Mouse (Mus musculus) midbrain, embryonic 12.5 days (tissue): ENCODE measurements around the gene Tas2r129. TPM values are rescaled to one million over a fixed set of nuclear protein-coding genes. Genes with fewer than 3 reads are reported as not detected.
"Not testable (repeated sequence)": the region's sequence is repeated elsewhere in the genome, so short reads cannot be mapped to it uniquely, and the experiment has no call there.

Experiments used
- ATAC-seq: fragments of 200-750 bp; cut with Nextera tagmentation; 2 replicates; pipeline ENCODE4 v1.8.0; 2017; ENCODE audit warnings: low read depth, moderate TSS enrichment, moderate library complexity; ENCODE audit not compliant: low FRiP score
- H3K27ac ChIP-seq: fragments of 300-500 bp; sonication (generic); replicated peaks from 2 replicates; pipeline ENCODE4 v1.5.1; 2016; ENCODE audit warnings: mild to moderate bottlenecking
- H3K27me3 ChIP-seq: fragments of 300-500 bp; sonication (generic); 2 replicates; pipeline ENCODE4 v1.6.1; 2016; ENCODE audit warnings: mild to moderate bottlenecking
- H3K36me3 ChIP-seq: fragments of 300-500 bp; sonication (generic); 2 replicates; pipeline ENCODE4 v1.6.1; 2016
- H3K4me1 ChIP-seq: fragments of 300-500 bp; sonication (generic); 2 replicates; pipeline ENCODE4 v1.6.1; 2016
- H3K4me2 ChIP-seq: fragments of 300-500 bp; sonication (generic); replicated peaks from 2 replicates; pipeline ENCODE4 v1.6.1; 2016; ENCODE audit warnings: mild to moderate bottlenecking, moderate library complexity
- H3K4me3 ChIP-seq: fragments of 300-500 bp; sonication (generic); 2 replicates; pipeline ENCODE4 v1.5.1; 2016; ENCODE audit warnings: mild to moderate bottlenecking
- H3K9ac ChIP-seq: fragments of 300-500 bp; sonication (generic); replicated peaks from 2 replicates; pipeline ENCODE4 v1.6.1; 2016; ENCODE audit warnings: mild to moderate bottlenecking, moderate library complexity
- H3K9me3 ChIP-seq: fragments of 300-500 bp; sonication (generic); 2 replicates; pipeline ENCODE4 v1.6.1; 2016; ENCODE audit warnings: mild to moderate bottlenecking
- WGBS: fragments of 180-500 bp; shearing (Covaris S2); methylation state at CpG from one replicate; pipeline ENCODE4 v1.1.7; 2016; 5-methylcytosine and 5-hydroxymethylcytosine counted together
- polyA plus RNA-seq: library from polyadenylated mRNA; unstranded; fragments of >200 nt; fragmentation: Nextera tagmentation; extraction: Ambion mirVana; gene quantifications from 2 replicates; pipeline ENCODE4 v1.2.1, GENCODE M21; 2016

Gene Tas2r129
- polyA plus RNA-seq = not detected in 2 replicates

DNA sequence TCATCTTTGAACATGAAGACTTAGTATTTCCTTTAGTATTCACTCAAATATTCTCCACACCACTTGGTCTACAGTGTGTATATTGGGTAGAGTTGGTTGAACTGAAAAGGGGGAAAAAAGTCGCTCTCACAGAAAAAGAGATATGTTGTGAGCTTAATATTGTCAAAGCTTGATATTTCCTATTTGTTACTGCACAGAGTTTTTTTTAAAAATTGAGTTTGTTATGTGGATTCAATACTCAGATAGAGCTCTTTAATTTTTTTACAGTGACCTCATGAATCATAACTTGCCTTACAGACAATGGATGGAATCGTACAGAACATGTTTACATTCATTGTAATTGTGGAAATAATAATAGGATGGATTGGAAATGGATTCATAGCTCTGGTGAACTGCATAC, at the start of gene Tas2r129:
TSS of gene Tas2r129 (plus strand) at position 301 of the 400 bp plus-strand sequence.
- no peaks in the 10 kb centered on the region for H3K4me1 ChIP-seq
- H3K9me3 ChIP-seq = no peaks in the 10 kb centered on the region
- ATAC-seq = no peak
- no peak within 1 kb of the TSS for H3K9ac ChIP-seq
- H3K27me3 ChIP-seq = no peaks in the 10 kb centered on the region
- H3K4me3 ChIP-seq = no peak within 1 kb of the TSS
- WGBS = 75% methylated on average over 2 of the region's 2 CpGs
- no peak within 1 kb of the TSS for H3K27ac ChIP-seq
- H3K36me3 ChIP-seq = no peaks in the 10 kb centered on the region
- no peak within 1 kb of the TSS for H3K4me2 ChIP-seq

DNA sequence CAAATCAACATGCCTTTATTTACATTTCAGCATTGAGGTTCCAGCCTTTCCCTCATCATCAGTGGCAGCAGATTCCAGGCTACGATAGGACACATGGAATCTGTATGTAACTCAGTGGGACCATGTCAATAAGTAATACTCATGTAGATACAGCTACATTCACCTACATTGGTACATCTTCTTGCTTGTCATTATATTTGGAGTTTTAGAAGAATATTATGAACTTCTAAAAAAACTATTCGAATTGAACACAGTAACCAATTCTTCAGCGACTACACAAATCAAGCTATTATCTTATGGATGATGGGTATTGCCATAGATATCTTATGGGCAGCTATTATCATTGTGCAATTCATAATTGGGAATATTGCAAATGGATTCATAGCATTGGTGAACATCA, 41.6 kb upstream of the Tas2r129 start, which contains the start of gene Tas2r125:
TSS of gene Tas2r125 (plus strand) at position 301 of the 400 bp plus-strand sequence.
- no peak within 1 kb of the TSS for H3K27ac ChIP-seq
- H3K9me3 ChIP-seq = no peaks in the 10 kb centered on the region
- H3K9ac ChIP-seq = no peak within 1 kb of the TSS
- H3K36me3 ChIP-seq = no peaks in the 10 kb centered on the region
- no peaks in the 10 kb centered on the region for H3K27me3 ChIP-seq
- ATAC-seq = no peak
- WGBS = 85% methylated on average over 3 of the region's 3 CpGs
- no peaks in the 10 kb centered on the region for H3K4me1 ChIP-seq
- H3K4me2 ChIP-seq = no peak within 1 kb of the TSS
- H3K4me3 ChIP-seq = no peak within 1 kb of the TSS

DNA sequence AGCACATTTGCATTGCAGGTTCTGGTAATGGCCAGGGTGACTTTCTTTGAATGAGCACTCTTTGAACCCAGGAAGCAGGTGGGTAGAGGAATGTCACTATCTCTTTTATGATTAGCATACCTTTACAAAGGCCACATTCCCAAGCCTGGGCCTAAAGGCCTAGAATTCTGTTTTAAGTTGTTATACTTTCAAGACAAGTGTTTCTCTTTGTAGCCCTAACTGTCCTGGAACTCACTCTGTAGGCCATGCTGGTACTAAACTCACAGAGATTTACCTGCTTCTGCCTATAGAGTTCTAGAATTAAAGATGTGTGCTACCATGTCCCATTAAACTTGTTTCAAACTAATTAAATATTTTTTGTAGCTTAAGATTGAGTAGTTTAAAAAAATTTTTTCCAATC, 9.5 kb upstream of the Tas2r129 start:
- not testable (repeated sequence) for H3K36me3 ChIP-seq, H3K27me3 ChIP-seq, H3K9me3 ChIP-seq, H3K4me1 ChIP-seq, ATAC-seq, H3K27ac ChIP-seq, H3K4me3 ChIP-seq, H3K4me2 ChIP-seq, H3K9ac ChIP-seq

DNA sequence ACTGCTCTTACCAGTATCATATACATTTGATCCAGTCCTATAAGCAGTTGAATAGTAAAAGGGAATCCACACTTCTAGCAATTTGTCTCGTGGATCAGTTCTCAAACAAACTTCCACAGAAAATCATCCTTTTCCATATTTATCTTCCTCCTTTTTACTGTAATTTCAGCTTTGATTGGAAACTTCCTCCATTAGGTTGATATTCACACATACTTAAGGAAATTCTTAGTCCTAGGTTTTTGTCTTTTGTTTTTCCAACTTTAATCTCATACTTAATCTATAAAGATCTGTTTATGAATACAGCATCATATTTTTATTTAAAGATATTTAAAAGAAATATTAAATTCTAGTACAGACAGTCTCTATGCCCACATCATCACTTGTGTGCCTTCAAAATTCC, 6.9 kb downstream of the Tas2r129 start, which contains the start of gene Tas2r131:
TSS of gene Tas2r131 (minus strand) at position 101 of the 400 bp plus-strand sequence.
- Histone ChIP-seq H3K36me3 (no peaks in the 10 kb centered on the region), H3K9me3 (no peaks in the 10 kb centered on the region), H3K9ac (no peak within 1 kb of the TSS), H3K4me3 (no peak within 1 kb of the TSS), H3K4me2 (no peak within 1 kb of the TSS), H3K4me1 (no peaks in the 10 kb centered on the region), H3K27me3 (no peaks in the 10 kb centered on the region), H3K27ac (no peak within 1 kb of the TSS)
- ATAC-seq = no peak
- 64% methylated on average over 1 of the region's 1 CpGs for WGBS

DNA sequence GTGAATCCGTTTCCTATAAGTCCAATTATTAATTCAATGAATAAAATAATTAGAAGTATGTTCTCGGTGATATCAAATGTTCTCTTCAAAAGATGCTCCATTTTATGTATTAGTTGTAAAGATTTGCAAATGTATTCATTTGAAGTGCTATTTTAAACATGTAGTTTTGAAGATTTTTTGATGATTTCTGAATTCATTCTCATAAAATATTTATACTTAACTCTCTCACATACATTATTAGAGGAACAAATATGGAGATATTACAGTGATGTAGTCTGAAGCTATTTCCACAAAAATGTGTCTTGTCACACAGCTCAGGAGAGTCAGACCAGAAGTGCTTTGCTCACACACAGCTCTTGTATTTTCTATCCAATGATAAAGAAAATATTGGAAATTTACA, 30.0 kb downstream of the Tas2r129 start, which contains the start of gene Tas2r109:
TSS of gene Tas2r109 (minus strand) at position 101 of the 400 bp plus-strand sequence.
- WGBS = 77% methylated on average over 2 of the region's 2 CpGs
- no peak for ATAC-seq
- Histone ChIP-seq H3K4me1 (no peaks in the 10 kb centered on the region), H3K4me3 (no peak within 1 kb of the TSS), H3K27ac (no peak within 1 kb of the TSS), H3K36me3 (no peaks in the 10 kb centered on the region), H3K27me3 (no peaks in the 10 kb centered on the region), H3K9me3 (no peaks in the 10 kb centered on the region), H3K9ac (no peak within 1 kb of the TSS), H3K4me2 (no peak within 1 kb of the TSS)

Other genes with a start within 250 kb of the Tas2r129 start
- not detected in 2 replicates for gene Tas2r122, start 239.2 kb upstream of the Tas2r129 start, polyA plus RNA-seq
- gene Tas2r115, start 213.1 kb upstream of the Tas2r129 start, polyA plus RNA-seq = not detected in 2 replicates
- gene Tas2r124, start 196.4 kb upstream of the Tas2r129 start, polyA plus RNA-seq = not detected in 2 replicates
- gene Tas2r102, start 189.0 kb upstream of the Tas2r129 start, polyA plus RNA-seq = not detected in 2 replicates
- gene Tas2r136, start 172.9 kb upstream of the Tas2r129 start, polyA plus RNA-seq = not detected in 2 replicates
- not detected in 2 replicates for gene Tas2r117, start 148.3 kb upstream of the Tas2r129 start, polyA plus RNA-seq
- not detected in 2 replicates for gene Tas2r123, start 104.0 kb upstream of the Tas2r129 start, polyA plus RNA-seq
- not detected in 2 replicates for gene Tas2r116, start 95.7 kb upstream of the Tas2r129 start, polyA plus RNA-seq
- not detected in 2 replicates for gene Tas2r110, start 83.1 kb upstream of the Tas2r129 start, polyA plus RNA-seq
- gene Tas2r113, start 58.1 kb upstream of the Tas2r129 start, polyA plus RNA-seq = not detected in 2 replicates
- not detected in 2 replicates for gene Tas2r125, start 41.5 kb upstream of the Tas2r129 start, polyA plus RNA-seq
- not detected in 2 replicates for gene Tas2r131, start 6.8 kb downstream of the Tas2r129 start, polyA plus RNA-seq
- gene Tas2r109, start 29.9 kb downstream of the Tas2r129 start, polyA plus RNA-seq = not detected in 2 replicates
- not detected in 2 replicates for gene Tas2r103, start 86.0 kb downstream of the Tas2r129 start, polyA plus RNA-seq
- not detected in 2 replicates for gene Tas2r140, start 104.7 kb downstream of the Tas2r129 start, polyA plus RNA-seq
- gene Smim10l1, start 153.8 kb downstream of the Tas2r129 start, polyA plus RNA-seq = 107 and 108 TPM in 2 replicates